Mouse (Mus musculus): ENCODE measurements around the gene Vav1. TPM values are rescaled to one million over a fixed set of nuclear protein-coding genes. Genes with fewer than 3 reads are reported as not detected.
A peak's percentile ranks its signal among the peaks of the same experiment; 100 is the strongest.

Vav1 gene
- polyA plus RNA-seq, 1 experiment from 2014 or later: 20.6 TPM

DNA sequence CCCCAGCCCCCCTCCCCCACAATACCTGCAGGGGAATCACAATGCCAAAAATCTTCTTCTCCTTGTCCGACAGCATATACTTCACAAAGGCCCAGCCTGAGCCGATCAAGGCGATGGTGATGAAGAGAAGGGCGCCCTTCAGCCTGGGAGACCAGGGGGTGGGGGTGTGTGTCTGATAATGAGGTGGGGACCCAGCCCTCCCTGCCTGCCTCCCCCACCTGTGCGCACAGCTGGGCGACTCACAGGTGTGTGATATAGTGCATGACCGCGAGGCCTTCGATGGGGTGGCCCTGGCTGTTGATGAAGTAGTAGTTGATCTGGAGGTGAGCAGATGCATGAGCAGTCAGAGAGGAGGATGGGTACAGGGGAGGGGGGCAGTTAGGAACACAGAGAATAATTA is 41.7 kb upstream of the Vav1 start:
- Histone ChIP-seq H3K27me3 (replicated peaks; ENCODE audit: control insufficient read depth, insufficient read depth, low read length) (no peaks in the 10 kb centered on the region), H3K9me3 (ENCODE audit: control insufficient read depth, low read length) (no peaks in the 10 kb centered on the region), H3K9ac (ENCODE audit: low read depth, low read length) (no peak overlapping the region), H3K4me3 (ENCODE audit: low read depth, low read length) (no peak overlapping the region), H3K36me3 (ENCODE audit: control insufficient read depth, insufficient read depth, low read length) (peaks cover 41% of the 10 kb centered on the region), H3K4me1 (replicated peaks; ENCODE audit: control insufficient read depth, insufficient read depth, low read length) (no peaks in the 10 kb centered on the region; the same call in 1 of the 2 replicates), H3K27ac (ENCODE audit: low read depth, low read length) (no peak overlapping the region), H3K4me2 (no peak overlapping the region)
- 92% methylated on average over 9 of the region's 9 CpGs for WGBS
- no peak for ATAC-seq (replicated peaks; ENCODE audit: low FRiP score)
- DNase-seq (ENCODE audit: low spot score): no peak

DNA sequence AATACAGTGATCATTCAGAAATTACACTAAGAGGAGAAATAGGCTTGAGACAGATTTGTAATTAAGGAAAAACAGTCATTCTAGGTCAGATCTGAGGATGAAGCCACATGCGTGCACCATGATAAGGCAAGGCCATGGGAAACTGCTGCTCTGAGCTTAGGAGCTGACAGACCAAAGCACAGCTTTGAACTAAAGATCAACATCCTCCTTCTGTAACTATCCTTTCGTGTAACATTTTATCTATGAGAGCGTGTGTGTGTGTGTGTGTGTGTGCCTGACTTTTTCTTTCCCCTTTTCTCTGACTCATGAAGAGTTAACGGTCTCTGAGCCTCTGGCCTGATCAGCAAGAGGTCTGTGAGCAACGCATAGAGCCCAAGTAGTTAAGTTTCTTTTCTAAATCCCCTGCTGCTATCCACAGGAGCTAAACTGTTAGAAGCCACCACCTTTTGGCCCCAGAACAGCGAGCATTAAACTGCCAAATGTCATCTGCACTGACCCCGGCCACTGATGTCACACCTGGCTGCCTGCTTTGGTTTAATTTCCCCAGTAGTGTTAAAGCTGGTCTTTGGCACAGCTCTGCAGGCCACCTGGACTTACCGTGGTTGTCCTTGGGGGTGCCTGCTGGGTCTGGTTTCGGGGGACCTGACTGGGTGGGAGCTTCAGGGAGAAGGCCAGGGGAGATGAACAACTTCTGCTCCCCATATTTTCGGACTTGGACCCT is 35.1 kb upstream of the Vav1 start:
- H3K36me3 ChIP-seq (ENCODE audit: control insufficient read depth, insufficient read depth, low read length): peaks cover 13% of the 10 kb centered on the region
- no peak overlapping the region for H3K9ac ChIP-seq (ENCODE audit: low read depth, low read length)
- ATAC-seq (replicated peaks; ENCODE audit: low FRiP score) (no peak), DNase-seq (ENCODE audit: low spot score) (no peak)
- H3K9me3 ChIP-seq (ENCODE audit: control insufficient read depth, low read length): no peaks in the 10 kb centered on the region
- peaks cover 6% of the 10 kb centered on the region for H3K4me1 ChIP-seq (replicated peaks; ENCODE audit: control insufficient read depth, insufficient read depth, low read length)
- H3K27me3 ChIP-seq (replicated peaks; ENCODE audit: control insufficient read depth, insufficient read depth, low read length): no peaks in the 10 kb centered on the region
- H3K4me2 ChIP-seq: no peak overlapping the region
- H3K27ac ChIP-seq (ENCODE audit: low read depth, low read length): no peak overlapping the region
- 61% methylated on average over 10 of the region's 10 CpGs for WGBS
- no peak overlapping the region for H3K4me3 ChIP-seq (ENCODE audit: low read depth, low read length)

DNA sequence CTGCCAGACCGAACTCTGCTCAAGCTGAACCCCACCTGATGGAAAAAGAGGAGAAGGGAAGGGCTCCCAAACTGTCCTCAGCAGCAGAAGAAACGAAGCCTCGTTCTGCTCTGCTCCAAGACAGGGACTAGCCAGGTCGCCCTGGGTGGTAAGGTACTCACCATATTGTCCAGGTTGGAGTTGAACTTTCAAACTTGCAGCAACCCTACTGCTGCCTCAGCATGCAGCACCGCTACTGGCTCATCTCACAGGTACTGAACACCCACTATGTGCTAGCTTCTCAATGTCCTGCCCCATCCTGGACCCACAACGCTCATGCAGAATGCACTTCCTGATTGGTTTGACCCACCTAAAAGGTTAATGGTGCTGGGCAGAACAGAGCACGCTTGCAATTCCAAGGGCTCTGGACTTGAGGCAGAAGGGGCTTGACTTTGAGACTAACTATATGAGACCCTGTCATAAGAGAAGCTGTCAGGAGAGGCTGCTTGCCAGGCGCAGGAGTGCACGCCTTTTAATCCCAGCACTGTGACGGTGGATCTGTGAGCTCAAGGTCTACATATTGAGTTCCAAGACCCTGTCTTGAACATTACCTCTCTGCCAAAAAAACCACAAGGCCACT is 33.5 kb upstream of the Vav1 start:
- peaks cover 12% of the 10 kb centered on the region for H3K4me1 ChIP-seq (replicated peaks; ENCODE audit: control insufficient read depth, insufficient read depth, low read length)
- no peak overlapping the region for H3K4me3 ChIP-seq (ENCODE audit: low read depth, low read length)
- DNase-seq (ENCODE audit: low spot score) (no peak), ATAC-seq (replicated peaks; ENCODE audit: low FRiP score) (no peak)
- no peaks in the 10 kb centered on the region for H3K27me3 ChIP-seq (replicated peaks; ENCODE audit: control insufficient read depth, insufficient read depth, low read length)
- H3K27ac ChIP-seq (ENCODE audit: low read depth, low read length): no peak overlapping the region
- H3K9me3 ChIP-seq (ENCODE audit: control insufficient read depth, low read length): no peaks in the 10 kb centered on the region
- H3K4me2 ChIP-seq: no peak overlapping the region
- 87% methylated on average over 10 of the region's 10 CpGs for WGBS
- no peak overlapping the region for H3K9ac ChIP-seq (ENCODE audit: low read depth, low read length)
- peaks cover 13% of the 10 kb centered on the region for H3K36me3 ChIP-seq (ENCODE audit: control insufficient read depth, insufficient read depth, low read length)

GRCm38 (mm10) chr17:57246663-57247392 is 32.1 kb upstream of the Vav1 start:
- H3K4me3 ChIP-seq (ENCODE audit: low read depth, low read length): peak overlapping the region; percentile 69
- H3K27ac ChIP-seq (ENCODE audit: low read depth, low read length): peak overlapping the region; percentile 75
- WGBS: 3% methylated on average over 18 of the region's 18 CpGs
- ATAC-seq (replicated peaks; ENCODE audit: low FRiP score) (no peak), DNase-seq (ENCODE audit: low spot score) (no peak)
- peak overlapping the region; percentile 91 for H3K4me2 ChIP-seq
- H3K36me3 ChIP-seq (ENCODE audit: control insufficient read depth, insufficient read depth, low read length): peaks cover 10% of the 10 kb centered on the region
- H3K9me3 ChIP-seq (ENCODE audit: control insufficient read depth, low read length): no peaks in the 10 kb centered on the region
- peak overlapping the region; percentile 70 for H3K9ac ChIP-seq (ENCODE audit: low read depth, low read length)
- H3K27me3 ChIP-seq (replicated peaks; ENCODE audit: control insufficient read depth, insufficient read depth, low read length): no peaks in the 10 kb centered on the region
- peaks cover 18% of the 10 kb centered on the region for H3K4me1 ChIP-seq (replicated peaks; ENCODE audit: control insufficient read depth, insufficient read depth, low read length)

GRCm38 (mm10) chr17:57247393-57248200 is 31.3 kb upstream of the Vav1 start:
- H3K4me2 ChIP-seq: peak overlapping the region; percentile 97
- peak overlapping the region; percentile 79 for H3K27ac ChIP-seq (ENCODE audit: low read depth, low read length)
- H3K4me1 ChIP-seq (replicated peaks; ENCODE audit: control insufficient read depth, insufficient read depth, low read length): peaks cover 18% of the 10 kb centered on the region
- DNase-seq (ENCODE audit: low spot score): peak; percentile 89
- peaks cover 7% of the 10 kb centered on the region for H3K36me3 ChIP-seq (ENCODE audit: control insufficient read depth, insufficient read depth, low read length)
- H3K27me3 ChIP-seq (replicated peaks; ENCODE audit: control insufficient read depth, insufficient read depth, low read length): no peaks in the 10 kb centered on the region
- peak overlapping the region; percentile 70 for H3K9ac ChIP-seq (ENCODE audit: low read depth, low read length)
- peak; percentile 86 for ATAC-seq (replicated peaks; ENCODE audit: low FRiP score)
- H3K4me3 ChIP-seq (ENCODE audit: low read depth, low read length): peak overlapping the region; percentile 69
- no peaks in the 10 kb centered on the region for H3K9me3 ChIP-seq (ENCODE audit: control insufficient read depth, low read length)
- under 1% methylated on average over 46 of the region's 46 CpGs for WGBS

DNA sequence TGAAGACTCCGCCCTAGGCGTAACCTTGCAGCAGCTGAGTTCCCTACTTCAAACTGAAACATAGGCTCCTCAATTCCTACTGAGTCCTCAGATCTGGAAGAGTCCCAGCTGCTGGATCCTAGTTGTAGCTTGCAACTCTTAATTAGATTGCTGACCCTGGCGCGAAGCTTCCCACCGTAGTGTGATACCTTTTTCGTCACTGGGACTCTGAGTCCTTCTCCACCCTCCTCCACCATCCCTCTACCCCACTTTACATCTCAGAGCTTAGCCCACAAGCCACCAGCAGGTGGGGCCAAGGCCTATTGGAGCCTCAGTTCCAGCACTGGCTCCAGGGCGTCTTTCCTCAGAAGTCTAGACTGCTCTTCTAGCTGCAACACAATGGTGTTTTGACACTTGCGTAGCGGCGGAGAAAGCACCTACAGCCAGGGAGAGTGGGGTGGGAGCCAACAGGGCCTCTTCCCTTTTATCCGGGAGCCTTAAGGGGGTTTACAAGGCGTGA is 30.6 kb upstream of the Vav1 start, which contains the start of gene Gpr108:
Gene Gpr108 (minus strand): TSS at position 246 of the 499 bp plus-strand sequence.
- ATAC-seq (replicated peaks; ENCODE audit: low FRiP score) (peak; percentile 60), DNase-seq (ENCODE audit: low spot score) (peak; percentile 79)
- Histone ChIP-seq H3K4me1 (replicated peaks; ENCODE audit: control insufficient read depth, insufficient read depth, low read length) (peaks cover 18% of the 10 kb centered on the region), H3K27ac (ENCODE audit: low read depth, low read length) (peak within 1 kb of the TSS; percentile 79), H3K9me3 (ENCODE audit: control insufficient read depth, low read length) (no peaks in the 10 kb centered on the region), H3K4me3 (ENCODE audit: low read depth, low read length) (peak within 1 kb of the TSS; percentile 69), H3K4me2 (peak within 1 kb of the TSS; percentile 97), H3K36me3 (ENCODE audit: control insufficient read depth, insufficient read depth, low read length) (peaks cover 5% of the 10 kb centered on the region; the same call in 1 of the 2 replicates), H3K9ac (ENCODE audit: low read depth, low read length) (peak within 1 kb of the TSS; percentile 70), H3K27me3 (replicated peaks; ENCODE audit: control insufficient read depth, insufficient read depth, low read length) (no peaks in the 10 kb centered on the region)
- WGBS: under 1% methylated on average over 12 of the region's 12 CpGs

DNA sequence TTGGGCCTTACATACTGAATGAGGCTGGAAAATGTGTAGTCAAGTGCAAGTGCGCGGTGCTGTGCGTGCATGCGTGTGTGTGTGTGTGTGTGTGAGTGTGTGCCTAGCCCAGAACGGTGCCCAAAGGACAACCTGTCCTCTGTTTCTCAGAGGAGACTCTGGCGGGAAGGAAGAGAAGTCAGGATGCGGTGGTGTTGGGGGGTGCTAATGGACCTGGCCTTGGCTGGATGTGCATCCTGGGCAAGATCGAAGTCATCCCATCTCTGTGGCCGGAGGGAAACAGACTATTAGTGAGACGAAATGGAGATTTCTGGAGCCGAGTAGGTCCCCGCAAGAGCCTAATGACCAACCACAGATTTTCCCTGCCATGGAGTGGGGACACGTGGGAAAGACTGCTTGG is 30.1 kb upstream of the Vav1 start:
- H3K27me3 ChIP-seq (replicated peaks; ENCODE audit: control insufficient read depth, insufficient read depth, low read length): no peaks in the 10 kb centered on the region
- H3K4me2 ChIP-seq: peak overlapping the region; percentile 97
- H3K9ac ChIP-seq (ENCODE audit: low read depth, low read length): peak overlapping the region; percentile 60
- no peaks in the 10 kb centered on the region for H3K9me3 ChIP-seq (ENCODE audit: control insufficient read depth, low read length)
- peak overlapping the region; percentile 69 for H3K4me3 ChIP-seq (ENCODE audit: low read depth, low read length)
- ATAC-seq (replicated peaks; ENCODE audit: low FRiP score) (no peak), DNase-seq (ENCODE audit: low spot score) (no peak)
- H3K4me1 ChIP-seq (replicated peaks; ENCODE audit: control insufficient read depth, insufficient read depth, low read length): peaks cover 18% of the 10 kb centered on the region
- WGBS: 10% methylated on average over 13 of the region's 13 CpGs
- H3K27ac ChIP-seq (ENCODE audit: low read depth, low read length): peak overlapping the region; percentile 79
- H3K36me3 ChIP-seq (ENCODE audit: control insufficient read depth, insufficient read depth, low read length): peaks cover 5% of the 10 kb centered on the region; the same call in 1 of the 2 replicates
